Mouse (Mus musculus): ENCODE data around the gene Rhoj. TPM values are rescaled to one million over a fixed set of nuclear protein-coding genes. Genes with fewer than 3 reads are reported as not detected.
A peak's percentile ranks its signal among the peaks of the same experiment; 100 is the strongest.

The Rhoj gene
- not detected in 2 replicates for total RNA-seq (2012; rRNA removed)
- total RNA-seq (2014; rRNA removed): not detected in 2 replicates
- not detected in 2 replicates for polyA plus RNA-seq (2012; ENCODE audit: insufficient read length, low read depth)

DNA sequence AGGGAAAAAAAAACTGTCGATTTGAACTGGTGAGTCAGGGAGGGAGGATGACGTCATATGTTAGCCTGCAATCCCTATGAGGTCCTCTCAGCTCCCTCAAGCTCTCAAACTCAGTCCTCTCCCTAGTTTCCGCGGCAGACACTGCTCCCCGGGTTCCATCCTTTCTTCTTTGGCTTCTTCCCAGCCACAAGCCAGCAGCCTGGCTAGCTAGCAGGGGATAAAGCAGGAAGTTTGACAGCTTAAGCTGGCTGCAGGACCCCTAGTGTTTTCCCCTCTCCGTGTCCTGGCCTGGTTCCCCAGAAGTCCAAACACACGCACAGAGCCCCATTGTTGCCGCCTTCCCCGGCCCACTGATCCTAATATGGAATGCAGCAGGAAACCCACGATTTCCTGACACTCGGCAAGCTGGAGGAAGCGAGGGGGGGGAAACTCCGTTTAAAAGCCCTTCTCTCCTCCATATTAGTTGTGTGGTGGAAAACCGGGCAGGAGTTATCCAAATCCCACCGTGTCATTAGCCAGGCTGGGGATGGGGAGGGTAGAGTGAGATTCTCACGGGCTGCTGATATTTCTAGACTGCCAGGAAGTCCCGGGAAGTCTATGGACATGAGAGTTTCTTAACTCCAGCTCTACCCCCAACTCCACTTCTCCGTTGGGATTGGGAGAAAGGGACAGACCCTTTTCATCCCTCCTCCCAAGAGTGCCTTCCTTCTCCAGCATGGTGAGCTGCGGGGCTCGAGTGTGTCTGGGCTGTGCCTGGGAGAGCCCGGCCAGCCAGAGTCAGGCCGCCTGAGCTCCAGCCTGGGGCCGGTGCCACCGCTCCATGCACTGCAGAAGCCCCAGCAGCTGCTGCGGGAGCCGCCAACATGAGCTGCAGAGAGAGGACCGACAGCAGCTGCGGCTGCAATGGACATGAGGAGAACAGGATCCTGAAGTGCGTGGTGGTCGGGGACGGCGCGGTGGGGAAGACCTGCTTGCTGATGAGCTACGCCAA lies at the start of gene Rhoj:
Rhoj (plus strand) TSS at position 362 of the 991 bp plus-strand sequence.
- Histone ChIP-seq H3K27me3 (replicated peaks) (no peaks in the 10 kb centered on the region), H3K4me1 (ENCODE audit: control insufficient read depth in 1 of 2, insufficient read depth in 2 of 2) (0 out of 4 replicates have a peak, but pooled peaks cover 2 to 3% of the 10 kb centered on the region in 2 experiments), H3K9me3 (replicated peaks; ENCODE audit: low read length) (no peaks in the 10 kb centered on the region), H3K36me3 (replicated peaks in 1 of 2; ENCODE audit: control insufficient read depth in 1 of 2, insufficient read depth in 1 of 2, low read length in 1 of 2) (no peaks in the 10 kb centered on the region), H3K27ac (ENCODE audit: insufficient read depth, low read depth) (no peak within 1 kb of the TSS), H3K4me2 (ENCODE audit: insufficient read depth, low read depth, poor library complexity, severe bottlenecking) (peak within 1 kb of the TSS; percentile 40; the same call in 1 of the 2 replicates), H3K9ac (ENCODE audit: insufficient read depth, low read depth) (no peak within 1 kb of the TSS), H3K4me3 (replicated peaks in 1 of 3; ENCODE audit: low read depth in 2 of 3, low read length in 2 of 3, poor library complexity in 1 of 3) (no peak within 1 kb of the TSS), H3K79me2 (replicated peaks; ENCODE audit: control insufficient read depth, extremely low read depth, insufficient read depth, poor library complexity, severe bottlenecking) (no peaks in the 10 kb centered on the region)
- dilution Hi-C loops (cut with MboI; ENCODE audit: extremely low pct_ligation_motif_present, extremely low pct_unique_long_range_greater_than_20kb, low sequenced_read_pairs): no loop called here
- no peak for DNase-seq (ENCODE audit: extremely low read depth)
- in situ Hi-C loops (cut with MboI; ENCODE audit: low pct_ligation_motif_present, low pct_unique_long_range_greater_than_20kb, low sequenced_read_pairs): no loop called here
- TF ChIP-seq ZC3H11A (IDR thresholded peaks at IDR 0.05; ENCODE audit: low read depth, low read length) (no peak), POLR2AphosphoS2 (IDR thresholded peaks at IDR 0.05; ENCODE audit: low read depth, low read length) (no peak), CHD1 (IDR thresholded peaks at IDR 0.05; ENCODE audit: low read depth, low read length) (no peak), CHD2 (IDR thresholded peaks at IDR 0.05; ENCODE audit: low read length) (no peak), MAX (IDR thresholded peaks at IDR 0.05; ENCODE audit: low read length) (no peak), ZMIZ1 (IDR thresholded peaks at IDR 0.05; ENCODE audit: low read depth, low read length) (no peak), JUND (conservative IDR thresholded peaks at IDR 0.05; ENCODE audit: low read depth, low read length) (no peak; the same call in 1 of the 2 replicates), MYC (IDR thresholded peaks at IDR 0.05; ENCODE audit: low read depth, low read length) (no peak), ETS1 (conservative IDR thresholded peaks at IDR 0.05; ENCODE audit: low read depth, low read length) (no peak), USF2 (conservative IDR thresholded peaks at IDR 0.05; ENCODE audit: low read depth, low read length) (no peak)

DNA sequence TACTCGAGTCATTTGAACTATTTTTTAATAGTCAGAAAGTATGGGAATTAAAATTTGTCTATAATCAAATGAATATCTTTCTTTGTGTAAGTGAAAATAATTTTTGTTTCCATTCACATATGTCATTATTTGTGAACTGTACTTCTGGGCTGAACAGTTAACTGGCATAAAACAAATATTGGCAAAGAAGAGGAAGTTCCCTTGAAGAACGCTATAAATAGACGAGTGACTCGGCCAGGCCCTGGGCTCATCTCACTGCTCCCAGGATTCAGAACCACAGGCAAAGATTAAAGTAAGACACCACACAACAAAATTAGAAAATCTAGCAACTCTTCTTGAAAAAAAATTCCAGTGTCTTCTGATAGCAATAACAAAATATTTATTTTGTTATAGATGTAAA lies 36.4 kb upstream of the Rhoj start:
- H3K9ac ChIP-seq (ENCODE audit: insufficient read depth, low read depth): no peak overlapping the region
- no peaks in the 10 kb centered on the region for H3K9me3 ChIP-seq (replicated peaks; ENCODE audit: low read length)
- H3K79me2 ChIP-seq (replicated peaks; ENCODE audit: control insufficient read depth, extremely low read depth, insufficient read depth, poor library complexity, severe bottlenecking): no peaks in the 10 kb centered on the region
- no peak for TF ChIP-seq SIN3A (IDR thresholded peaks at IDR 0.05; ENCODE audit: low read length)
- TF ChIP-seq UBTF (IDR thresholded peaks at IDR 0.05; ENCODE audit: low read depth, low read length): no peak
- TF ChIP-seq NELFE (IDR thresholded peaks at IDR 0.05; ENCODE audit: low read depth, low read length): no peak
- H3K4me3 ChIP-seq (replicated peaks in 1 of 3; ENCODE audit: low read depth in 2 of 3, low read length in 2 of 3, poor library complexity in 1 of 3): no peak overlapping the region
- no peak for DNase-seq (ENCODE audit: extremely low read depth)
- H3K27me3 ChIP-seq (replicated peaks): no peaks in the 10 kb centered on the region
- H3K36me3 ChIP-seq (replicated peaks in 1 of 2; ENCODE audit: control insufficient read depth in 1 of 2, insufficient read depth in 1 of 2, low read length in 1 of 2): no peaks in the 10 kb centered on the region
- H3K4me1 ChIP-seq (ENCODE audit: control insufficient read depth in 1 of 2, insufficient read depth in 2 of 2): no peaks in the 10 kb centered on the region
- in situ Hi-C loops (cut with MboI; ENCODE audit: low pct_ligation_motif_present, low pct_unique_long_range_greater_than_20kb, low sequenced_read_pairs): no loop called here
- dilution Hi-C loops (cut with MboI; ENCODE audit: extremely low pct_ligation_motif_present, extremely low pct_unique_long_range_greater_than_20kb, low sequenced_read_pairs): no loop called here
- H3K4me2 ChIP-seq (ENCODE audit: insufficient read depth, low read depth, poor library complexity, severe bottlenecking): no peak overlapping the region
- H3K27ac ChIP-seq (ENCODE audit: insufficient read depth, low read depth): no peak overlapping the region
